Mouse (Mus musculus): ENCODE measurements around the gene Nudt15. TPM values are rescaled to one million over a fixed set of nuclear protein-coding genes. Genes with fewer than 3 reads are reported as not detected.

Nudt15 gene
- 1 to 10 TPM; 2.8 to 3.2 TPM for total RNA-seq (2023)

DNA sequence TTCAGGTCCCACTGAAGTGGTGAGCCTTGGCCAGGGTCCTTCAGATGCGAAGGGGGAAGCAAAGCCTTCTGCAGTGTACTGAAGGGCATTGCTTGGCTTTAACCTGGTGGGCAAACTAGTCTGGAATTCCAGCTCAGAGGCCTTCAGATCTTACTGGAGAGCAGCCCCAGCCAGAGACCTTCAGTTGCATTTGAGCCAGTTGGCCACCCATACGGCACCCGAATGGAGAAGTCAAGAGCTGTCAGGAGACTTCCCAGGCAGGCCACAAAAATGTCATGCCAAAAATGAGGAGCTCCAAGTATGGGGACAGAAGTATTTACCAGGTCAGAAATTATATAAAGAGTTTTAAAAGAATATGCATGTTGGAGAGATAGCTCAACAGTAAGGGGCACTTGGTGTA is at the start of gene Nudt15:
Nudt15 (minus strand) TSS at position 192 of the 400 bp plus-strand sequence.

DNA sequence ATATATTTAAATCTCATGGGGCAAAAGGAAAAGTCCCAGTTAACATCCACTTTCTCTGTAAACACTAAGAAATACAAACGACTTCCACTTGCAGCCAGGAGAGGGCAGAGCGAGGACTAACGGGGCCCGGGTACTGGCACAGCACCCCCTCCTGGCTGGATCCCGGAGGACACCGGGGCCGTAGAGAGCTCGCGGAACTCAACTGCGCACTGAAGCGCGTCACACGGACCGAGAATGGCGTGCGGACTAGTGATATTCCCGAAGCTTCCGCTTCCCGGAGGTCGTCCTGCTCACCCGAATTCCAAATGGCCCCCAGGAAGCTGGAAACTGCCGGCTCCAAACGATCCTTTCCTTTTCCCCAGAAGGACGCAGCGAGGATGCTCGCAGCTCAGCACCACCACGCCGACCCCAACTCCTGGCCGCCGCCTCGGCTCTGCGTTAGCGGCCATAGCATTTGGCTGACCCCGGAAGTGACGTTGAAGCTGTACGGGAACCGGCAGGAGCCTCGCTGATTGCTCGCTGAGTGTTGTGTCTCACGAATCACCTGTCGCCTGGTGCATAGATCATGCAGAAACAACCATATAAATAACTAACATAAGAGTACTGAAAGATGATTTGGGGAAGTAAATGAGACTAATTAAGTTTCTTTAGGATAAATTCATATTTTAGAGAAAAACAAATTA is 23.1 kb downstream of the Nudt15 start, which contains the start of gene Sucla2:
Sucla2 (plus strand) TSS at position 554 of the 683 bp plus-strand sequence.

DNA sequence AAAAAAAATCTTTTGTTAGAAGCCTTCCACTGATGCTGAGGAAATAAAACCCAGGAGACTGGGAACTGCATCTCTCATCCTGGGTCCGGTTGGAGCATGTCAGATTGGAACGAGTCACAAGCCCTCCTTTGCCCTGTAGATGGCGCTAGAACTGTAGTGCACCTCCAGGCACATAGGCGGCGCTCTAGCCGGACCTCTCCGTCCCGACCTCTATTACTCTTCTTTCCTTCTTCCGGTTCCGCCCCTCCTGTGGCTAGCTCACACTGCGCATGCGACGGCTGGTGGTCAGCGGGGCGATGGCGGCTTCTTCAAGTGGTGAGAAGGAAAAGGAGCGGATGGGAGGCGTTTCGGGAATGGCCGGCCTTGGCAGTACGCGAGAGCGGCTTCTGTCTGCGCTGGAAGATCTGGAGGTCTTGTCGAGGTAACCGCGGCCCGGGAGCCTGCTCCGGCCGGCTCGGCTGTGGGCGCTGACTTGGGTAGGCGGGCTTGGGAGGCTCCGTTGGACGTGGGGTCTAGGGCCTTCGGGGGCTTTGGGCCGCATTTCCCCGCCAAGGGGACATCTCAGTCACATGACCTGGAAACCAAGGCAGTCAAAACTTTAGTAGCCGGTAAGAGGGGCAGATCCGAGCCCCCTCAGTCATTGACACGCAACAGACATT is 38.1 kb downstream of the Nudt15 start, which contains the start of gene Med4:
Med4 (plus strand) TSS at position 261 of the 659 bp plus-strand sequence.

Other genes with a start within 250 kb of the Nudt15 start
- gene Rb1, start 222.4 kb downstream of the Nudt15 start, total RNA-seq (2023) = 10 to 100 TPM; 68.3 to 76.3 TPM
- gene Itm2b, start 163.0 kb downstream of the Nudt15 start, total RNA-seq (2023) = 1,000 to 10,000 TPM; 1,070 to 1,091 TPM
- 10 to 100 TPM; 22.8 to 23.2 TPM for gene Med4, start 38.2 kb downstream of the Nudt15 start, total RNA-seq (2023)
- gene Sucla2, start 22.9 kb downstream of the Nudt15 start, total RNA-seq (2023) = 10 to 100 TPM; 31.2 to 31.3 TPM
- gene Gm21750, start 113.0 kb upstream of the Nudt15 start, total RNA-seq (2023) = not detected